Mouse (Mus musculus): Measurements from ENCODE around the gene Ice1. TPM values are rescaled to one million over a fixed set of nuclear protein-coding genes. Genes with fewer than 3 reads are reported as not detected.

Ice1 gene
- polyA plus RNA-seq, 1 experiment from 2014 or later: 17.9 TPM

DNA sequence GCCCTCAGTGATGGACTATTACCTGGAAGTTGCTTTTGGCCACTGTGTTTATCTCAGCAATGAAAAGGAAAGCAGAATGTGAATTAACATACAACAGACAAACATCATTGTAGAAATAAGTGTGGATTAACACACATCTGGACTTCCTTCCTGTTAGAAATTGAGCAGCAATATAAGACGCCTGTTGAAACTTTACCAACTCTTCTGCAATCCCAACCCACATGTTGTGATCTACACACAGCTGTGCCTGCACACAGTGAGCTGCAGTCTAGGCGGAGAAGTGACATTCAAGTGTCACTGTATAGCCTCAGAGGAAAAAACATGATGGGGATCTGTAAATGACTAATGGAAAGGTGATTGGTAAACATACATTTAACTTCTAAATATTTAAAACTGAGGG lies 69.5 kb downstream of the Ice1 start:
- H3K4me2 ChIP-seq (ENCODE audit: low read length): no peak overlapping the region
- ATAC-seq (replicated peaks; ENCODE audit: low FRiP score, low read depth) (no peak), DNase-seq (ENCODE audit: low spot score) (no peak)
- TF ChIP-seq CTCF (IDR thresholded peaks at IDR 0.05; ENCODE audit: low read depth): no peak
- WGBS: 81% methylated on average over 2 of the region's 2 CpGs
- H3K27ac ChIP-seq: no peak overlapping the region
- no peak overlapping the region for H3K4me3 ChIP-seq (replicated peaks; ENCODE audit: low read depth, low read length)
- H3K27me3 ChIP-seq (ENCODE audit: insufficient read depth, low read length): no peaks in the 10 kb centered on the region
- H3K36me3 ChIP-seq (ENCODE audit: insufficient read depth, low read length): no peaks in the 10 kb centered on the region
- no peak overlapping the region for H3K9ac ChIP-seq (ENCODE audit: low read depth, low read length)
- no peaks in the 10 kb centered on the region for H3K4me1 ChIP-seq (replicated peaks; ENCODE audit: insufficient read depth, low read length)
- H3K9me3 ChIP-seq (replicated peaks; ENCODE audit: low read length): no peaks in the 10 kb centered on the region

- Histone ChIP-seq H3K27me3 (ENCODE audit: insufficient read depth, low read length) (no peaks in the 10 kb centered on the region), H3K4me3 (replicated peaks; ENCODE audit: low read depth, low read length) (no peak overlapping the region), H3K36me3 (ENCODE audit: insufficient read depth, low read length) (no peaks in the 10 kb centered on the region), H3K9ac (ENCODE audit: low read depth, low read length) (no peak overlapping the region), H3K4me1 (replicated peaks; ENCODE audit: insufficient read depth, low read length) (no peaks in the 10 kb centered on the region), H3K9me3 (replicated peaks; ENCODE audit: low read length) (no peaks in the 10 kb centered on the region), H3K4me2 (ENCODE audit: low read length) (no peak overlapping the region), H3K27ac (no peak overlapping the region)
- TF ChIP-seq CTCF (IDR thresholded peaks at IDR 0.05; ENCODE audit: low read depth): no peak
- ATAC-seq (replicated peaks; ENCODE audit: low FRiP score, low read depth): no peak
- WGBS: 76% methylated on average over 5 of the region's 5 CpGs
- DNase-seq (ENCODE audit: low spot score): no peak
These were observed 84.0 kb downstream of the Ice1 start for GRCm38 (mm10) chr13:70553456-70553855.

DNA sequence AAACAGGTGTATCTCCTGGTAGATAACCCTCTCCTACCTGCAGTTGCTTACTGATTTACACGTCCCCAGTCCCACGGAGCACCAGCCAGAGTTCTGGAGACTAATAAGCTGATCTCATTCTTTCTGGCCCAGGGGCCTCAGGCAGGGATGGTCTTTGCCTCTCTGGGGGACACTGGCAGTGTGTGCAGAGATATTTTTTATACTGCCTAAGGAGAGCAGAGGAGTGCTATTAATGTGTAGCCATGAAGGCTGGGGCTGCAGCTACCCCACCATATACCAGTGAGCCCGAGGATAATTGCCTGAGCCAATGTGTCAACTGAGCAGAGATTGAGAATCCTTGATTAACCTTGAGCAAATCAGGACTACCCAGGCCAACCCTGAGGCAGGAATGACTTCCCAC lies 90.0 kb downstream of the Ice1 start:
- Histone ChIP-seq H3K9ac (ENCODE audit: low read depth, low read length) (no peak overlapping the region), H3K27me3 (ENCODE audit: insufficient read depth, low read length) (no peaks in the 10 kb centered on the region), H3K4me2 (ENCODE audit: low read length) (no peak overlapping the region), H3K27ac (no peak overlapping the region), H3K9me3 (replicated peaks; ENCODE audit: low read length) (no peaks in the 10 kb centered on the region), H3K4me3 (replicated peaks; ENCODE audit: low read depth, low read length) (no peak overlapping the region), H3K4me1 (replicated peaks; ENCODE audit: insufficient read depth, low read length) (no peaks in the 10 kb centered on the region), H3K36me3 (ENCODE audit: insufficient read depth, low read length) (no peaks in the 10 kb centered on the region)
- DNase-seq (ENCODE audit: low spot score) (no peak), ATAC-seq (replicated peaks; ENCODE audit: low FRiP score, low read depth) (no peak)
- no peak for TF ChIP-seq CTCF (IDR thresholded peaks at IDR 0.05; ENCODE audit: low read depth)
- 26% methylated on average over 3 of the region's 3 CpGs for WGBS

GRCm38 (mm10) chr13:70545261-70545660 lies 92.2 kb downstream of the Ice1 start:
- WGBS: 7% methylated on average over 1 of the region's 1 CpGs
- Histone ChIP-seq H3K9ac (ENCODE audit: low read depth, low read length) (no peak overlapping the region), H3K9me3 (replicated peaks; ENCODE audit: low read length) (no peaks in the 10 kb centered on the region), H3K27me3 (ENCODE audit: insufficient read depth, low read length) (no peaks in the 10 kb centered on the region), H3K4me3 (replicated peaks; ENCODE audit: low read depth, low read length) (no peak overlapping the region), H3K4me2 (ENCODE audit: low read length) (no peak overlapping the region), H3K4me1 (replicated peaks; ENCODE audit: insufficient read depth, low read length) (no peaks in the 10 kb centered on the region), H3K27ac (no peak overlapping the region), H3K36me3 (ENCODE audit: insufficient read depth, low read length) (no peaks in the 10 kb centered on the region)
- DNase-seq (ENCODE audit: low spot score) (peak; percentile 78), ATAC-seq (replicated peaks; ENCODE audit: low FRiP score, low read depth) (no peak)
- peak; percentile 78 for TF ChIP-seq CTCF (IDR thresholded peaks at IDR 0.05; ENCODE audit: low read depth)

- H3K9ac ChIP-seq (ENCODE audit: low read depth, low read length): no peak overlapping the region
- no peak overlapping the region for H3K27ac ChIP-seq
- no peak for TF ChIP-seq CTCF (IDR thresholded peaks at IDR 0.05; ENCODE audit: low read depth)
- DNase-seq (ENCODE audit: low spot score) (no peak), ATAC-seq (replicated peaks; ENCODE audit: low FRiP score, low read depth) (no peak)
- H3K27me3 ChIP-seq (ENCODE audit: insufficient read depth, low read length): no peaks in the 10 kb centered on the region
- H3K4me2 ChIP-seq (ENCODE audit: low read length): no peak overlapping the region
- H3K9me3 ChIP-seq (replicated peaks; ENCODE audit: low read length): no peaks in the 10 kb centered on the region
- 63% methylated on average over 1 of the region's 1 CpGs for WGBS
- H3K4me1 ChIP-seq (replicated peaks; ENCODE audit: insufficient read depth, low read length): no peaks in the 10 kb centered on the region
- H3K36me3 ChIP-seq (ENCODE audit: insufficient read depth, low read length): no peaks in the 10 kb centered on the region
- H3K4me3 ChIP-seq (replicated peaks; ENCODE audit: low read depth, low read length): no peak overlapping the region
These were observed 97.6 kb downstream of the Ice1 start for GRCm38 (mm10) chr13:70539842-70540241.

DNA sequence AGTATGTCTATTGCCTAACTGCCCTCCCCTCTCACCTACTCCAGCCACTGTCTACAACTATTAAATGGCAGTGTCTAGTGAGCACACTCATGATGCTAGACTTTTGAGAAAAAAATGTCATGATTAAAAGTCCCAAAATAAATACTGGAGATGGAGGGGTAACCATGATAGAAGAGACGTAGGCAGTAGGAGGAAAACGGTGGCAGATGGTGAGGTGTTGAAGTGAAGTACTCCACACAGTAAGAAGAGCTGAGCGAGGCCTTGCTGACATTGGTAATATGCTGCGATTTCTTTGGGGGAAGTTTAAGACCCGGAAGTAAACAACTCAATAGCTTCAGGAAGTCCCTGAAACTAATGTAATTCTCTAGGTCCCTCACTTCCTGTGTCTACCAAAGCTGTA lies 104.0 kb downstream of the Ice1 start:
- Histone ChIP-seq H3K27ac (no peak overlapping the region), H3K4me2 (ENCODE audit: low read length) (no peak overlapping the region), H3K27me3 (ENCODE audit: insufficient read depth, low read length) (no peaks in the 10 kb centered on the region), H3K4me1 (replicated peaks; ENCODE audit: insufficient read depth, low read length) (no peaks in the 10 kb centered on the region), H3K36me3 (ENCODE audit: insufficient read depth, low read length) (no peaks in the 10 kb centered on the region), H3K9me3 (replicated peaks; ENCODE audit: low read length) (no peaks in the 10 kb centered on the region), H3K4me3 (replicated peaks; ENCODE audit: low read depth, low read length) (no peak overlapping the region), H3K9ac (ENCODE audit: low read depth, low read length) (no peak overlapping the region)
- no peak for DNase-seq (ENCODE audit: low spot score)
- TF ChIP-seq CTCF (IDR thresholded peaks at IDR 0.05; ENCODE audit: low read depth): no peak
- 89% methylated on average over 5 of the region's 5 CpGs for WGBS
- ATAC-seq (replicated peaks; ENCODE audit: low FRiP score, low read depth): no peak

GRCm38 (mm10) chr13:70532719-70533118 lies 104.7 kb downstream of the Ice1 start:
- Histone ChIP-seq H3K4me3 (replicated peaks; ENCODE audit: low read depth, low read length) (no peak overlapping the region), H3K9me3 (replicated peaks; ENCODE audit: low read length) (no peaks in the 10 kb centered on the region), H3K9ac (ENCODE audit: low read depth, low read length) (no peak overlapping the region), H3K4me1 (replicated peaks; ENCODE audit: insufficient read depth, low read length) (no peaks in the 10 kb centered on the region), H3K4me2 (ENCODE audit: low read length) (no peak overlapping the region), H3K36me3 (ENCODE audit: insufficient read depth, low read length) (no peaks in the 10 kb centered on the region), H3K27me3 (ENCODE audit: insufficient read depth, low read length) (no peaks in the 10 kb centered on the region), H3K27ac (no peak overlapping the region)
- DNase-seq (ENCODE audit: low spot score) (no peak), ATAC-seq (replicated peaks; ENCODE audit: low FRiP score, low read depth) (no peak)
- TF ChIP-seq CTCF (IDR thresholded peaks at IDR 0.05; ENCODE audit: low read depth): no peak
- 88% methylated on average over 10 of the region's 10 CpGs for WGBS

Data from kidney, postnatal 0 days (tissue).